Mouse (Mus musculus) hindlimb bud, embryonic 11.5 days (tissue): ENCODE results near the gene Gm28360.
"Not testable (repeated sequence)": the region's sequence is repeated elsewhere in the genome, so short reads cannot be mapped to it uniquely, and the experiment has no call there.

Experiments used
- DNase-seq: peaks from one replicate; pipeline ENCODE4 v3.0.0-alpha.2; 2012; ENCODE audit warnings: low read depth, low spot score; ENCODE audit errors: extremely low spot score

Gene Gm28360

GRCm38 (mm10) chr1:117829781-117830180 is at the start of gene Gm28360:
Gene Gm28360, plus strand, starts transcription at chr1:117830081.
- DNase-seq, result not testable (repeated sequence)

- not testable (repeated sequence) for DNase-seq
Measured at GRCm38 (mm10) chr1:117780833-117781232, 49.0 kb upstream of the Gm28360 start, which contains the start of gene B020011L13Rik. Gene B020011L13Rik, plus strand, starts transcription at chr1:117781133.

- not testable (repeated sequence) for DNase-seq
Measured at GRCm38 (mm10) chr1:117816271-117816670, 13.6 kb upstream of the Gm28360 start.

- DNase-seq, result not testable (repeated sequence)
Measured at GRCm38 (mm10) chr1:117851718-117852117, 21.8 kb downstream of the Gm28360 start.
